Mouse (Mus musculus): ENCODE data around the gene Rbm15b.

The Rbm15b gene

GRCm38 (mm10) chr9:106884306-106884705 lies 2.9 kb downstream of the Rbm15b start:
- DNase-seq: peak; percentile 40

- DNase-seq: no peak
Measured at GRCm38 (mm10) chr9:106883085-106883484, 4.1 kb downstream of the Rbm15b start.

DNA sequence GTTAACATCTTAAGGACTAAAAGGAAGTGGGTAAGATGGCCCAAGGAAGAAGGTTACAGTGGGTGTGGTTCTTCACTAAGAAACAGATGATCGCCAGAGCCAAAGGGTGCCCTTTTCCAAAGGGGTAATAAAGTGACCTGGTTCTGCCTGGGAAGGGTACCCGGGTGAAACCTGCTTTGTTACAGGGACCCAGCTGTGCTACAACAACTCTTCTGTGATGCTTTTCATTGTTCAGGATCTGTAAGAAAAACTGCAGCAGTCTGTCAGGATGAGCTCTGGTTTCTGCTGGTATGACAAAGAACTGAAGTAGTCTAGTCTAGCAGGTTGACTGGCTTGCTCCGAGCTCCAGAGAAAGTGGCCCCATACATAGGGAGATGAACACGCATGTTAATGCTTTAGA lies 5.1 kb downstream of the Rbm15b start:
- DNase-seq: no peak

- no peak for DNase-seq
Measured at GRCm38 (mm10) chr9:106881071-106881755, 6.0 kb downstream of the Rbm15b start.

DNA sequence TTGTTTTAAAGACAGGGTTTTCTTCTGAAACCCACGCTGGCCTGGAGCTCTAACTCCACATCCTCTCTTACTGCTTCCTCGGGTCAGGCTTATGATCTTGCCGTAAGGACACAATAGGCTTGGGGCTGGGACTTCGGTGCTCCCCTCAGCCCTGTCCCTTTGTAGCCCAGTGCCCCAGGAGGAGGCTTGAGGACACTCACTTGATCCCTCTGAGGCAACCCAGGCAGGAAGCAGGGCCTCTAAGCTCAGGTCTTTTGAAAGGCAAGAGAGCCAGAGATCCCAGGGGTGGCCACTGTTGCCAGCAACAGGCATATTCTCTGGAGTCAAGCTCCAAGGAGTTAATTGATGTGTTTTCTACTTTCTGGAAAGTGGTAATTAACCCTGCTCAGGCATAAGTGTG lies 7.8 kb downstream of the Rbm15b start:
- no peak for DNase-seq

DNA sequence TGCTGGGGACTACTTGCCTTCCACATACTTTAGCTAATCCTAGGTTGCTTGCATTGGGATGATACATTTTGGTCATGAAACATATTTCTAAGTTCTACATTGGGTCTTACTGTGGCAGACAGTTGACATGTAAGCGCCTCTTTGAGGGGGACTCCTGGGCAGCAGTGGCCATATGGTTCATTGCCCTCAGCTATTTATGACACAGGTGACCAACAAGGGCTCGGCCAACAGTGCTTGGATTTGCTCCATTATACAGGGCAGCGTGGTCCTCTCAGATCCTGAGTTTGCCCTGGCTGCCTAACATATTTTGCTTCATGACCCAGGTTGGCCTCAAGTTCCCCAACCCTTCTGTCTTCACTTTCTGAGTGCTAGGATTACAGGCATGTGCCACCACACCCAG lies 10.6 kb downstream of the Rbm15b start:
- no peak for DNase-seq

GRCm38 (mm10) chr9:106874216-106874615 lies 13.0 kb downstream of the Rbm15b start:
- DNase-seq: no peak

DNA sequence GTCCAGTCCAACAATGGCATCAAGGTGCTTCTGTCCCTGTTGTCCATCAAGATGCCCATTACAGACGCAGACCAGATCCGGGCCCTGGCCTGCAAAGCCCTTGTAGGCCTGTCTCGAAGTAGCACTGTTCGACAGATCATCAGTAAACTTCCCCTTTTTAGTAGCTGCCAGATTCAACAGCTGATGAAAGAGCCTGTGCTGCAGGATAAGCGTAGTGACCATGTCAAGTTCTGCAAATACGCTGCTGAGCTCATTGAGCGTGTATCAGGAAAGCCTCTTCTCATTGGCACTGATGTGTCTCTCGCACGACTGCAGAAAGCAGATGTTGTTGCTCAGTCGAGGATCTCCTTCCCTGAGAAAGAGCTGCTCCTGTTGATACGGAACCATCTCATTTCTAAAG lies 29.2 kb downstream of the Rbm15b start:
- DNase-seq: no peak

DNA sequence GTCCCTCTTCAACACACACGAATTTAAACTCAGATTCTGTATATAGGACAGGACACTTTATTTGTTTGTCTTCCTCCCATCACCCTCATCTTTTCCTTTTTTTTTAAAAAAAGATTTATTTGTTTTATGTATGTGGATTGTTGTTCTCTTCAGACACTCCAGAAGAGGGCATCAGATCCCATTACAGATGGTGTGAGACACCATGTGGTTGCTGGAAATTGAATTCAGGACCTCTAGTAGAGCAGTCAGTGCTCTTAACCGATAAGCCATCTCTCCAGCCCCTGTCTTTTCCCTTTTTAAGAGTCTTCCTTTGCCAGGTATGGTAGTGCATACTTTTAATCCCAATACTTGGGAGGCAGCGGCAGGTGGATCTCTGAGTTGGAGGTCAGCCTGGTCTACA lies 30.6 kb downstream of the Rbm15b start:
- no peak for DNase-seq

DNA sequence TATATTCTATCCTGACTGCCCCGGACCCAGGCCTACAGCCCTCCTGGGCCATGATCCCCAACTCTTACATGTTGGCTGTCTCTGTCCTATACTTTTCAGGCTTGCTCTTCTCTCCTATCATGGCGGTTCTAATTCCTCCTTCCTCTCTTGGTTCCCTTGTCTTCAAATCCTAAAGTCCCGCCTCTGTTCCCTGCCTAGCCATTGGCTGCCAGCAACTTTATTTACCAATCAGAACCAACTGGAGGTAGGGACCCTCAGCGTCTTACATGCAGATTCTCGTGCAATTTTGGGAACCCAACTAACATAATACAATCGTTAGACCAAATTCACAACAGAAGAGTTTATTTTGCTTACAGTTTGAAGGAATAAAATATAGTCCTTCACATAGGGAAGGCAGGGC lies 44.4 kb downstream of the Rbm15b start:
- DNase-seq: no peak

DNA sequence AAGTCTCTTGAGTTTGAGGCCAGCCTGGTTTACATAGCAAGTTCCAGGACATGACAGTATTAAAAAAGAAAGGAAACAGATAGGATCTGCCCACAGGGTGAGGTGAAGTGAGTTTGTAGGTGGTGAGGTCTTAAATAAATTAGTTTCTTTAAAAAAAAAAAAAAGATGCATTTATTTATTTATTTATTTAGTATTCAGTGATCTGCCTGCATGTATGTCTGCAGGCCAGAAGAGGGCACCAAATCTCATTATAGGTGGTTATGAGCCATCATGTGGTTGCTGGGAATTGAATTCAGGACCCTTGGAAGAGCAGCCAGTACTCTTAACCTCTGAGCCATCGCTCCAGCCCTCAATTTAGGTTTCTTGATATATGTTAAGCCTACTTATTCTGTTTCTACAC lies 46.7 kb downstream of the Rbm15b start:
- no peak for DNase-seq

All from cerebellum, adult 9-11 months (tissue).